Comparison of ENCODE assay signal across 8 mouse cellular contexts in genomic region chr16:13818560-13819393, GRCm38 (mm10). TPM values are rescaled to one million over a fixed set of nuclear protein-coding genes. Genes with fewer than 3 reads are reported as not detected.
DNase-seq lines count a peak whose midpoint lies in the region; ATAC-seq lines count a peak whose summit lies in the region.

TSS of gene Ntan1 (plus strand) at chr16:13818845.

- peak within 1 kb of the TSS; percentile 66 for H3K4me2 ChIP-seq in kidney, embryonic 15.5 days

- H3K4me3 ChIP-seq in heart, embryonic 10.5 days = peak within 1 kb of the TSS; percentile 70
- peak within 1 kb of the TSS; percentile 78 for H3K4me3 ChIP-seq in kidney, embryonic 15.5 days (replicated peaks)

- WGBS in heart, embryonic 10.5 days = under 1% methylated on average over 58 of the region's 58 CpGs
- under 1% methylated on average over 58 of the region's 58 CpGs for WGBS in kidney, embryonic 15.5 days

- H3K9me3 ChIP-seq in heart, embryonic 10.5 days = no peaks in the 10 kb centered on the region
- no peaks in the 10 kb centered on the region for H3K9me3 ChIP-seq in kidney, embryonic 15.5 days (replicated peaks)

- peak; percentile 95 to 96 for DNase-seq in B cell, adult 2 months
- peak; percentile 99 for DNase-seq in brain, adult 2 months (ENCODE audit: low read depth, low spot score)
- DNase-seq in heart, embryonic 10.5 days (ENCODE audit: low spot score) = peak; percentile 98
- DNase-seq in liver = peak; percentile 96
- DNase-seq in spleen, postnatal 4 days (ENCODE audit: low spot score in 2 of 2) = peak; percentile 96 to 98

- peaks cover 26% of the 10 kb centered on the region for H3K36me3 ChIP-seq in heart, embryonic 10.5 days
- H3K36me3 ChIP-seq in kidney, embryonic 15.5 days = peaks cover 25% of the 10 kb centered on the region

- peak; percentile 96 for ATAC-seq in erythroblast, adult 5-6 weeks (replicated peaks; ENCODE audit: low FRiP score, poor library complexity, severe bottlenecking)
- peak; percentile 97 for ATAC-seq in kidney, embryonic 15.5 days (replicated peaks; ENCODE audit: low FRiP score)
- ATAC-seq in monocyte, adult 5-6 weeks (replicated peaks; ENCODE audit: insufficient number of reproducible peaks, low FRiP score, low TSS enrichment, poor library complexity, severe bottlenecking) = peak; percentile 93

- peak within 1 kb of the TSS; percentile 91 for H3K27ac ChIP-seq in heart, embryonic 10.5 days
- H3K27ac ChIP-seq in kidney, embryonic 15.5 days = peak within 1 kb of the TSS; percentile 99

- no peaks in the 10 kb centered on the region for H3K27me3 ChIP-seq in heart, embryonic 10.5 days (ENCODE audit: insufficient read depth, poor library complexity, severe bottlenecking)
- H3K27me3 ChIP-seq in kidney, embryonic 15.5 days = no peaks in the 10 kb centered on the region

- H3K4me1 ChIP-seq in heart, embryonic 10.5 days = peaks cover 12% of the 10 kb centered on the region
- H3K4me1 ChIP-seq in kidney, embryonic 15.5 days = peaks cover 21% of the 10 kb centered on the region

- H3K9ac ChIP-seq in kidney, embryonic 15.5 days = peak within 1 kb of the TSS; percentile 84

RNA-seq across cellular contexts. Expression of gene Ntan1, which starts in this region (rescaled TPM):
- total RNA-seq in erythroblast, adult 5-6 weeks (2015; ENCODE audit: low replicate concordance) = 23.4 and 23.8 TPM in 2 replicates
- 6.3 and 18.1 TPM in 2 replicates for total RNA-seq in erythroblast, adult 5-6 weeks (2017; ENCODE audit: low replicate concordance)
- polyA plus RNA-seq in heart, embryonic 10.5 days (2016; fragmentation: Nextera tagmentation; extraction: Ambion mirVana) = 129 and 145 TPM in 2 replicates
- 162 and 163 TPM in 2 replicates for polyA plus RNA-seq in kidney, embryonic 15.5 days (2015; fragmentation: Nextera tagmentation; extraction: Ambion mirVana)
- total RNA-seq in monocyte, adult 5-6 weeks (2017) = 46.8 to 63.3 TPM (median 57.8 TPM) in 3 replicates

Comparison
In these comparisons a context has a peak if more than half of its experiments do, and no peak if none do; other contexts are left out.
1. Peak in every context shown above with its lines: DNase-seq, ATAC-seq, H3K4me3 ChIP-seq and H3K27ac ChIP-seq.